10 mouse cellular contexts compared by ENCODE assay signal in genomic region chr2:51752941-51753564, GRCm38 (mm10).
DNase-seq lines count a peak whose midpoint lies in the region; ATAC-seq and TF ChIP-seq lines count a peak whose summit lies in the region.
"Had no signal": no experiment of that assay in that cellular context is flagged by ENCODE, and none has a peak within 500 bp of the region (broad histone marks: within the 10 kb centered on the region; RNA-seq: fewer than 3 reads in every experiment).

No protein-coding gene starts in this region.

- H3K9me3 ChIP-seq in embryonic facial prominence, embryonic 11.5 days (replicated peaks; ENCODE audit: control insufficient read depth, low read length), result no peaks in the 10 kb centered on the region
- no peaks in the 10 kb centered on the region for H3K9me3 ChIP-seq in hindbrain, postnatal 0 days (ENCODE audit: low read length)

- H3K4me3 ChIP-seq in embryonic facial prominence, embryonic 11.5 days (ENCODE audit: low read depth, low read length), result no peak overlapping the region
- no peak overlapping the region for H3K4me3 ChIP-seq in hindbrain, postnatal 0 days (ENCODE audit: low read length)

- WGBS in embryonic facial prominence, embryonic 11.5 days, result 64% methylated on average over 12 of the region's 12 CpGs
- WGBS in hindbrain, postnatal 0 days, result 12% methylated on average over 12 of the region's 12 CpGs

- ATAC-seq in embryonic facial prominence, embryonic 11.5 days (replicated peaks; ENCODE audit: insufficient number of reproducible peaks, low FRiP score, low TSS enrichment, low read depth), result peak; percentile 75
- peak; percentile 89 for ATAC-seq in hindbrain, postnatal 0 days
- no peak for ATAC-seq in monocyte, adult 5-6 weeks (replicated peaks; ENCODE audit: insufficient number of reproducible peaks, low FRiP score, low TSS enrichment, poor library complexity, severe bottlenecking)

- TF ChIP-seq CTCF in hindbrain, postnatal 0 days (IDR thresholded peaks at IDR 0.05; ENCODE audit: low read depth), result peak; percentile 64

- no peak overlapping the region for H3K4me2 ChIP-seq in embryonic facial prominence, embryonic 11.5 days (ENCODE audit: low read depth, low read length)
- peak overlapping the region; percentile 27 for H3K4me2 ChIP-seq in hindbrain, postnatal 0 days (ENCODE audit: low read depth, low read length)

- H3K27ac ChIP-seq in embryonic facial prominence, embryonic 11.5 days (replicated peaks; ENCODE audit: low read depth, low read length), result no peak overlapping the region
- no peak overlapping the region for H3K27ac ChIP-seq in hindbrain, postnatal 0 days
- H3K27ac ChIP-seq: liver, embryonic 14.5 days; stomach, postnatal 0 days had no signal

- H3K4me1 ChIP-seq in embryonic facial prominence, embryonic 11.5 days (ENCODE audit: control insufficient read depth, insufficient read depth, low read length), result no peaks in the 10 kb centered on the region
- 0 out of 2 replicates have a peak, but pooled peaks cover 9% of the 10 kb centered on the region for H3K4me1 ChIP-seq in hindbrain, postnatal 0 days (ENCODE audit: insufficient read depth, low read length)

- H3K27me3 ChIP-seq in embryonic facial prominence, embryonic 11.5 days (ENCODE audit: control insufficient read depth, insufficient read depth, low read length), result no peaks in the 10 kb centered on the region
- no peaks in the 10 kb centered on the region for H3K27me3 ChIP-seq in hindbrain, postnatal 0 days (ENCODE audit: insufficient read depth, low read length)

- no peak overlapping the region for H3K9ac ChIP-seq in embryonic facial prominence, embryonic 11.5 days (replicated peaks; ENCODE audit: low read length)
- no peak overlapping the region for H3K9ac ChIP-seq in hindbrain, postnatal 0 days (replicated peaks; ENCODE audit: low read length)
- H3K9ac ChIP-seq: liver, embryonic 14.5 days had no signal

- peak; percentile 58 for DNase-seq in retina, postnatal 1 day
- no peak for DNase-seq in retina, embryonic 14.5 days (ENCODE audit: low spot score)
- no peak for DNase-seq in embryonic facial prominence, embryonic 11.5 days (ENCODE audit: low spot score)
- DNase-seq in hindbrain, postnatal 0 days (ENCODE audit: low spot score), result peak; percentile 78
- DNase-seq in heart, adult 9 months (ENCODE audit: low spot score in 2 of 2), result no peak
- DNase-seq in urinary bladder, postnatal 25 days (ENCODE audit: low spot score), result no peak
- no peak for DNase-seq in c-Kit-positive CD71-positive TER-119-positive erythroid progenitor cells, embryonic 14.5 days (ENCODE audit: low spot score)

- H3K36me3 ChIP-seq in embryonic facial prominence, embryonic 11.5 days (replicated peaks; ENCODE audit: control insufficient read depth, insufficient read depth, low read depth, low read length), result no peaks in the 10 kb centered on the region
- H3K36me3 ChIP-seq in hindbrain, postnatal 0 days (ENCODE audit: insufficient read depth, low read length), result no peaks in the 10 kb centered on the region

Comparison
In these comparisons a context has a peak if more than half of its experiments do, and no peak if none do; other contexts are left out.
1. DNase-seq: peak in retina, postnatal 1 day (single experiment) and hindbrain, postnatal 0 days (single experiment); none in retina, embryonic 14.5 days (single experiment), embryonic facial prominence, embryonic 11.5 days (single experiment), heart, adult 9 months (0 of 2), urinary bladder, postnatal 25 days (single experiment) and c-Kit-positive CD71-positive TER-119-positive erythroid progenitor cells, embryonic 14.5 days (single experiment).